Mouse (Mus musculus): ENCODE data around the gene Aldh1a3.

DNA sequence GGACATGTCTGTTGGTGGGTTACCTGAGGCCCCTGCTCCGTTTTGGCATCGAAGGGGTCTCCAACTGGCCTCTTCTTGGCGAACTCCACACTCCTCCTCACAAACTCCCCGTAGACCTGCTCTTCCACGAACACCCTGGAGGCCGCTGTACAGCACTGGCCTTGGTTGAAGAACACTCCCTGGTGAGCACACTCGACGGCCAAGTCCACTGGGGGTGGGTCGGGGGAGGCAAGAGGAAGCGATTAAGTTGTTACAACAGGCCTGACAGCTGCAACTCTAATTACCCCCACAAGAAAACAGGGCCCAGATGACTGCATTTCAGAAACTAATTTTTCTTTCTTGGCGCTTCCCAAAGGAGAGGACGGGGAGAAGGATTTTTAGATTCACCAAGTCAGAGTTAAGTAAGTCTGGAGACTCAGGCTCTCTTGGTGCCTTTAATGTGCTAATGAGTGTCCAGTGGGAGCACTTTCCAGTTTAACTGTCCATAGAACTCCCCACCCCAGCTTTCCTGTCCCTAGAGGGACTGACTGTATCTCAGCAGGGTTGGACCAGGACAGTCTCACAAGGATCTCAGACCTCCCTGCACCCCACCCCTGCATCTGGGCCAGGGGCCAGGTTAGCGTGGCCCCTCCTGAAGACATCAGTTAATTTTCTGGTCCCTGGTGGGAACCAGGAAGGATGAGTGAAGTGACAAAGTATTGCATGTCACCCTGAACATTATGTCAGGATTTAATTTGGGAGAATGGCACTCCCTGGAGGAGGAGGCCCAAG, 21.2 kb downstream of the Aldh1a3 start:
- TF ChIP-seq CTCF (IDR thresholded peaks at IDR 0.05; ENCODE audit: low read depth) (no peak), EP300 (optimal IDR thresholded peaks at IDR 0.05) (no peak)

All from stomach, postnatal 0 days (tissue).